Mouse (Mus musculus) forebrain, embryonic 11.5 days (tissue): ENCODE measurements around the gene Kcnk3. TPM values are rescaled to one million over a fixed set of nuclear protein-coding genes. Genes with fewer than 3 reads are reported as not detected.

Source experiments
- ATAC-seq: fragments of 200-750 bp; cut with Nextera tagmentation; replicated peaks from 2 replicates; pipeline ENCODE4 v1.8.0; 2017; ENCODE audit warnings: moderate TSS enrichment; ENCODE audit not compliant: low FRiP score
- DNase-seq: peaks from one replicate; pipeline ENCODE4 v3.0.0-alpha.2; 2017; ENCODE audit warnings: low spot score
- H3K27ac ChIP-seq: fragments of 300-500 bp; sonication (generic); 2 replicates; pipeline ENCODE4 v1.5.1; 2014; ENCODE audit warnings: low read depth, low read length
- H3K27me3 ChIP-seq: fragments of 300-500 bp; sonication (generic); 2 replicates; pipeline ENCODE4 v1.6.1; 2014; ENCODE audit warnings: mild to moderate bottlenecking, low read length, mixed read lengths; ENCODE audit not compliant: control insufficient read depth, insufficient read depth
- H3K36me3 ChIP-seq: fragments of 300-500 bp; sonication (generic); 2 replicates; pipeline ENCODE4 v1.6.1; 2014; ENCODE audit warnings: mild to moderate bottlenecking, low read length, moderate library complexity, mixed read lengths; ENCODE audit not compliant: control insufficient read depth, insufficient read depth
- H3K4me1 ChIP-seq: fragments of 300-500 bp; sonication (generic); replicated peaks from 2 replicates; pipeline ENCODE4 v1.6.1; 2014; ENCODE audit warnings: low read length, mixed read lengths; ENCODE audit not compliant: control insufficient read depth, insufficient read depth
- H3K4me2 ChIP-seq: fragments of 300-500 bp; sonication (generic); 2 replicates; pipeline ENCODE4 v1.6.1; 2014; ENCODE audit warnings: low read depth, mild to moderate bottlenecking, low read length, moderate library complexity, mixed read lengths; ENCODE audit not compliant: severe bottlenecking
- H3K4me3 ChIP-seq: fragments of 300-500 bp; sonication (generic); 2 replicates; pipeline ENCODE4 v1.5.1; 2014; ENCODE audit warnings: low read depth, low read length
- H3K9ac ChIP-seq: fragments of 300-500 bp; sonication (generic); 2 replicates; pipeline ENCODE4 v1.6.1; 2014; ENCODE audit warnings: low read length
- H3K9me3 ChIP-seq: fragments of 300-500 bp; sonication (generic); 2 replicates; pipeline ENCODE4 v1.6.1; 2016; ENCODE audit warnings: low read length, mixed read lengths; ENCODE audit not compliant: control insufficient read depth
- WGBS: fragments of 180-500 bp; shearing (Covaris S2); extraction: QIAGEN DNeasy Blood & Tissue Kit; methylation state at CpG from one replicate; pipeline ENCODE4 v1.1.7; 2014; 5-methylcytosine and 5-hydroxymethylcytosine counted together
- polyA plus RNA-seq: library from polyadenylated mRNA; unstranded; fragments of >200 nt; fragmentation: Nextera tagmentation; extraction: Ambion mirVana; gene quantifications from 2 replicates; pipeline ENCODE4 v1.2.1, GENCODE M21; 2014

The Kcnk3 gene
- polyA plus RNA-seq, 1 experiment from 2014 or later, result 0.20 TPM

DNA sequence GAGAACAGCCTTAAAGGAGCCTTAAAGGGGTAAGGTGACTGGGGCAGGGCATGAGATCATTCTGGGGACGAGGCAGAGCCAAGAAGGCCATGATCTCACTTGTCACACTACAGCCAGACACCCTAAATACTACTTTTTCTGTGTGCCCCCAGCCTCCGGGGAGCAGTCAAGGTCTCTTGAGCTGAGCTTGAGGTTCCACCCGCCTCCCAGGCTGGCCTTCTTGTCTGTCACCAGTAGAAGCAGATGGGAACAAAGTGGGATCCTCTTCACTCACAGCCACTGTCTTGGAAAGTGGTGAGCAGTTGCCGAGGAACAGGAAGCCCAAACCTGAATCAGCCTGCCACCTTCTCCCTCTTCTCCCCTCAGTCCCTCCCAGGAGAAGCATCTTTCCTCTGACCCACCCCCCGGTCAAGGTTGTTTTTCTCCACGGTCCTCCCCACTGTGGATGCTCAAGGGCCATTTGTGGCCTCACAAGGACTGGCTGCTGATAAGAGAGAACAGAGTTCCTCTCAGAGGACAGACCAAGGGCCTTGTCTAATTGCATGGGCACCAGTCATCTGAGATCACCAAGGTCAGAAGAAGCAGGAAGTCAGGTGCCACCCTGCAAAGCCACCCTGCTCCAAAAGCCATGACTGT, 9.4 kb upstream of the Kcnk3 start:
- H3K4me1 ChIP-seq, result no peaks in the 10 kb centered on the region
- no peaks in the 10 kb centered on the region for H3K9me3 ChIP-seq
- no peak overlapping the region for H3K9ac ChIP-seq
- no peak overlapping the region for H3K27ac ChIP-seq
- no peaks in the 10 kb centered on the region for H3K27me3 ChIP-seq
- ATAC-seq (no peak), DNase-seq (no peak)
- H3K4me3 ChIP-seq, result no peak overlapping the region
- 81% methylated on average over 6 of the region's 6 CpGs for WGBS
- H3K36me3 ChIP-seq, result no peaks in the 10 kb centered on the region
- H3K4me2 ChIP-seq, result no peak overlapping the region

DNA sequence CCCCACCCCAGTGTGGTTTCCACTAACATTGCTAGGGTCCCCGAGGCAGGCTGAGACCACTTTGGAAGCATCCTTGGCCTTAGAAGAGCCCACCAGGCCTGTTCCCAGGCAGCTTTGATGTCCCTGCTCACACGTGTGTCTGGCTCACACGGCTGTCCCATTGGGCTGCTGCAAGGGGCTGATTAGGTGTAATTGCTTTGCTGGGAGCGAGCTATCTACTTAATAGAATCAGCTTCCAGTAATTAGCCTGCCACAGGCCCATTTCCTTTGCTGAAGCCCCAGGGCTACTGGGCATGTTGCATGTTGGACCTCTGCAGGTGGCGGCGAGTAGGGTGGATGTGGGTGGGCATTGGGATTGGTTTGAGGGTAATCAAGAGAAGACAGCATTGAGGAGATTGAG, 7.2 kb upstream of the Kcnk3 start:
- Histone ChIP-seq H3K36me3 (no peaks in the 10 kb centered on the region), H3K4me3 (no peak overlapping the region), H3K27me3 (no peaks in the 10 kb centered on the region), H3K9me3 (no peaks in the 10 kb centered on the region), H3K27ac (no peak overlapping the region), H3K9ac (no peak overlapping the region), H3K4me2 (no peak overlapping the region), H3K4me1 (no peaks in the 10 kb centered on the region)
- WGBS, result 67% methylated on average over 6 of the region's 6 CpGs
- no peak for ATAC-seq
- no peak for DNase-seq

DNA sequence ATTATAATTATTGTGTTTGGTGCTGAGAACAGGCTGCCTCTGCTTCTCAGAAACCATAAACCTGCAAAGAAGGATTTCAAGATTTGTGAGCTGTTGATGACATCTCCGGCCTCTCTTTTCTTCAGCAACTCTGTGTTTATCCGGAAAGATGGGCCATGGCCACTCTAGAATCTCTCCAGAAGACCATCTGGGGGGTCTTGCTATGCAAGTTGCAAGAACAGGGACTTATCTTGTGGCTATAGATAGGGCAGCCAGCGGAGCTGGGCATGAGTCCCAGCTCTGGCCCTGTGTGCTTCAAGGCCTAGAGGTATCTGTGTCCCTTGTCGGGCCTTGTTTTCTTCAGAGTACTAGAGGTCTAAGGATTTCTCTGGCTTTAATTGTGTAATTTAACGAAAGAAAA, 6.0 kb upstream of the Kcnk3 start:
- WGBS, result 85% methylated on average over 5 of the region's 5 CpGs
- no peak for ATAC-seq
- H3K4me3 ChIP-seq, result no peak overlapping the region
- peaks cover 2% of the 10 kb centered on the region; the same call in 1 of the 2 replicates for H3K27me3 ChIP-seq
- no peak for DNase-seq
- H3K27ac ChIP-seq, result no peak overlapping the region
- no peak overlapping the region for H3K9ac ChIP-seq
- H3K4me1 ChIP-seq, result no peaks in the 10 kb centered on the region
- no peak overlapping the region for H3K4me2 ChIP-seq
- no peaks in the 10 kb centered on the region for H3K9me3 ChIP-seq
- H3K36me3 ChIP-seq, result no peaks in the 10 kb centered on the region

DNA sequence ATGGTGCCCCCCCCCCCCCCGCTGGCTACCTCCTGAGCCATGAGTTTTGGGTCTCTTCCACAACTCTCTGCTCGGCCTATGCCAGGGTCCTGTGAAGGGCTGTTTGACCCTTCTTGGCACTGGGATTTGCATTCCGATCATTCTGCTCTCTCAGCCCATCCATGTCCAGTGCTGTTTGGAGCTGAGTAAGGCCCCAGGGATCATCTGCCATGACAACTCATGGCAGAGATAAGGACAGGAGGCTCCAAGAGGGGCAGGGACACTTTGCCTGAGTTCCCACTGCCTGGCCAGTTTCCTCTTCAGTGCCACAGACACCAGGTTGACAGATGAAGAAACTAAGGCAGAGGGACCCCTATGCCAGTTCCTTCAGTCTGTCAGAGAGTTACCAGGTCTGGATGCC, 1.4 kb upstream of the Kcnk3 start:
- no peak for DNase-seq
- Histone ChIP-seq H3K9me3 (no peaks in the 10 kb centered on the region), H3K27me3 (peaks cover 19% of the 10 kb centered on the region), H3K4me1 (peaks cover 5% of the 10 kb centered on the region), H3K4me3 (no peak overlapping the region), H3K9ac (no peak overlapping the region), H3K36me3 (no peaks in the 10 kb centered on the region), H3K27ac (no peak overlapping the region), H3K4me2 (no peak overlapping the region)
- ATAC-seq, result no peak
- WGBS, result 81% methylated on average over 2 of the region's 3 CpGs

DNA sequence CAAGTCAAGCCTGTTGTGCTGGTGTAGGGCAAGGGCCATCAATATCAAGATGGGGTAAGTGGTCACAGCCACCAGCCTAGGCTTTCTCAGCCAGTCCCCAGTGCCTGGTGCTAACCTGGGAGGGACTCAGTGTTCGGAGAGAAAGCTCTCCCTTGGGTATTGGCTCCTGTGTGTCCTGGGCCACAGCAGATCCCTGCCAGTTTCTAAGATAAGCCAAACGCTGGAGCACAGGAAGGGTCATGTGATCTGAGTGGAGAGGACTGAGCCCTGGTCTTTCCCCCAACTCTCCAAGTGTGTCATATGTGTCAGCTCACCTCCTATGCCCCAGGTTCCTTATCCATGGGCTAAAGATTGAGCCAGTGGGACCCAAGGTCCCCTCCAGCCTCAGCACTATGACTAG, 869 bp upstream of the Kcnk3 start:
- no peak for ATAC-seq
- DNase-seq, result no peak
- Histone ChIP-seq H3K4me3 (no peak overlapping the region), H3K4me2 (no peak overlapping the region), H3K36me3 (no peaks in the 10 kb centered on the region), H3K27ac (no peak overlapping the region), H3K27me3 (peaks cover 19% of the 10 kb centered on the region), H3K9ac (no peak overlapping the region), H3K4me1 (peaks cover 5% of the 10 kb centered on the region), H3K9me3 (no peaks in the 10 kb centered on the region)
- 34% methylated on average over 2 of the region's 2 CpGs for WGBS

DNA sequence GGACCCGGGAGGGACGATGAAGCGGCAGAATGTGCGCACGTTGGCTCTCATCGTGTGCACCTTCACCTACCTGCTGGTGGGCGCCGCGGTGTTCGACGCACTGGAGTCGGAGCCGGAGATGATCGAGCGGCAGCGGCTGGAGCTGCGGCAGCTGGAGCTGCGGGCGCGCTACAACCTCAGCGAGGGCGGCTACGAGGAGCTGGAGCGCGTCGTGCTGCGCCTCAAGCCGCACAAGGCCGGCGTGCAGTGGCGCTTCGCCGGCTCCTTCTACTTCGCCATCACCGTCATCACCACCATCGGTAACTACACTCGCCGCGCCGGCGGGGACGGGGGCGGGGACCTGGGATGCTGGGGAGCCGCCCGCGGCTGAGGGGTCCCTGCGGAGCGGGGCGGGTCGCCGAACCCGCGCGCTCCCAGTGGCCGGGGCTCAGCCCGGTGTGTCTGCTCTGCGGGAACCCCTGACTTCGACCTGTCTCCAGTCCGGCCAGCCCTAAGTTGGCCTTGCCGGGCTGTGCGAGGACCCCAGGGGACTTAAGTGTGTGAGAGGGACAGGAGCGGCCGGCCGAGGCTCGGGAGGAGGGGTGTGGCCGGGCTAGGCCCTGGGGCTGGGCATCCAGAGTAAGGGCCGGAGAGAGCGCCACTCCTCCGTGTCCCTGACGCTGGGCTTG, 465 bp downstream of the Kcnk3 start:
- H3K4me1 ChIP-seq, result peaks cover 5% of the 10 kb centered on the region
- H3K4me2 ChIP-seq, result peak overlapping the region; percentile 95
- H3K4me3 ChIP-seq, result peak overlapping the region; percentile 46
- peak; percentile 71 for DNase-seq
- no peak overlapping the region for H3K27ac ChIP-seq
- H3K36me3 ChIP-seq, result no peaks in the 10 kb centered on the region
- no peaks in the 10 kb centered on the region for H3K9me3 ChIP-seq
- peak overlapping the region; percentile 48 for H3K9ac ChIP-seq
- H3K27me3 ChIP-seq, result peaks cover 19% of the 10 kb centered on the region
- under 1% methylated on average over 63 of the region's 70 CpGs for WGBS
- peak; percentile 33; the same call in 1 of the 2 replicates for ATAC-seq

DNA sequence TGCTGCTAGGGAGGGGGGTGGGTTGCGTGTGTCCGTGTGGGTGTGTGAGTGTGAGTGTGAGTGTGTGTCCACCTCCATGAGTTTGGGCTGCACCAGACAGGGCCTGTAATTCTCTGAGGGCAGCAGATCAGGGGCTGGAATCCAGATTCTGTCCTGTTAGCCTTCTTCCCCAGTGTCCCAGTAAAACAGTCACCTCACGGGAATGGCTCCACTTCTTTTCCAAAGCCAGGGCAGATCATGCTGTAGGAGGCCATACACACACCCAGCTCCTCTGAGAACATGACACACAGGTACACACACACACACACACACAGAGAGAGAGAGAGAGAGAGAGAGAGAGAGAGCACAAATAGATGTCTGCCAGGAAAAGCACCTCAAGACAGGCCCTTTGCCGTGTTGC, 1.1 kb downstream of the Kcnk3 start:
- no peak for DNase-seq
- H3K36me3 ChIP-seq, result no peaks in the 10 kb centered on the region
- no peak for ATAC-seq
- H3K27ac ChIP-seq, result no peak overlapping the region
- peaks cover 19% of the 10 kb centered on the region for H3K27me3 ChIP-seq
- H3K4me2 ChIP-seq, result peak overlapping the region; percentile 95
- H3K4me3 ChIP-seq, result peak overlapping the region; percentile 46
- peaks cover 5% of the 10 kb centered on the region for H3K4me1 ChIP-seq
- H3K9ac ChIP-seq, result no peak overlapping the region
- 42% methylated on average over 4 of the region's 4 CpGs for WGBS
- no peaks in the 10 kb centered on the region for H3K9me3 ChIP-seq

DNA sequence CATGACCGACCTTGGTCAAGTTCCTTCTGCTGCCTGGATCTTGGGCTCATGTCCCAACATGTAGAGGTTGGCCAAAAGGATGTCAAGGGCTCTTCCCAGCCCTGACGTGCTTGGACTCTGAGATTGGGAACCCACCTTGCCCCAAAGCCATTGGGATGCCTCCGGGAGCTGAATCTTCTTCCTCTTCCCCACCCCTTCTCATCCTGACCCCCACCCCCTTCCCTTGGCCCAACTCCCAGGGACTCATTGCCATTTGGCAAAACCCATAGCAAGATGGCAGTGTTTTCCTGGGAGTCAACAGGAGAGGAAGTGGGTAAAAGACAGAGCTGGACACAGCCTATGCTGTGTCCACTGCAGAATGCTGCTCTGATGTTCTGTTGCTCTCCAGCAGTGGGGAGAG, 1.6 kb downstream of the Kcnk3 start:
- no peak overlapping the region for H3K9ac ChIP-seq
- H3K36me3 ChIP-seq, result no peaks in the 10 kb centered on the region
- peaks cover 5% of the 10 kb centered on the region for H3K4me1 ChIP-seq
- DNase-seq (no peak), ATAC-seq (no peak)
- no peaks in the 10 kb centered on the region for H3K9me3 ChIP-seq
- 66% methylated on average over 3 of the region's 3 CpGs for WGBS
- H3K4me3 ChIP-seq, result no peak overlapping the region
- H3K27ac ChIP-seq, result no peak overlapping the region
- peaks cover 19% of the 10 kb centered on the region for H3K27me3 ChIP-seq
- H3K4me2 ChIP-seq, result no peak overlapping the region

DNA sequence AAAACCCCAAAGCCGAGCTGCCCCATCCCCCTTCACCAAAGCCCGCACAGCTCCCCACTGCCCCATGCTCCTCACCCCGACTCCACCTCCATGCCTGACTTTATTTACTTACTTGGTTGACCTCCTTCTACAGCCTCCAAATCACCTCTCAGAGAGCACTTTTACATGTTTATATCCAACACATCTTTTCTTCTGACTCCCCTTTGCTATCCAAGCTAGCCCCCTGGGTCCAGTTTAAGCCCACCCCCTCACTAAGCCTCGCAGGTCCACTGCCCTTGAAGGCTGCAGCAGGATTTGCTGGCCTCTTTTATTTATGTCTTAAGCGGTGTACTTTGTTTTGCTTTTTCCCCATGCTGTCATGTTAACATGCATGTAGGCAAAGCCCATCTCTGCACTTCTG, 2.3 kb downstream of the Kcnk3 start:
- ATAC-seq (no peak), DNase-seq (no peak)
- WGBS, result 80% methylated on average over 5 of the region's 5 CpGs
- no peak overlapping the region for H3K9ac ChIP-seq
- no peak overlapping the region for H3K4me3 ChIP-seq
- H3K4me1 ChIP-seq, result peaks cover 5% of the 10 kb centered on the region
- peaks cover 19% of the 10 kb centered on the region for H3K27me3 ChIP-seq
- H3K27ac ChIP-seq, result no peak overlapping the region
- no peaks in the 10 kb centered on the region for H3K9me3 ChIP-seq
- H3K36me3 ChIP-seq, result no peaks in the 10 kb centered on the region
- H3K4me2 ChIP-seq, result no peak overlapping the region
